In the genomic region with DNA sequence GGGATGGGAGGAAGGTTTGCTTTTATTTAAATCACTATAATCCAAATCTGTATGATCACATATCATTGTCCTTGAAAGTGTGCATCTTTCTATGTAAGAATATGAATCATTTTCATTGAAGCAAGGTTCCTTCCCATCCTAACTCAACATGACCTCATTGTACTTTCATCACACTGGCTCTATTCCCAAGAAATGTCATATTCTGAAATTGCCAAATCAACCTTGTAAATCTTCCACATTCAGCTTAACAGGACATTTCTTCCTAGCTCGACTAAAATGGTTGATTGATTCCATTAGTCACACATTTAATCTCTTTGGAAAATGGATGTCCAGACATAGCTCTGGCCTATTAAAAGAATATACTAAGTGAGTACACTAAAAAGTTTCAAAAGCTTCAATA, we compare ENCODE assay signal across 28 mouse cellular contexts.
A peak's percentile ranks its signal among the peaks of the same experiment; 100 is the strongest.
DNase-seq lines count a peak whose midpoint lies in the region; ATAC-seq and TF ChIP-seq lines count a peak whose summit lies in the region.
"Had no signal": no experiment of that assay in that cellular context is flagged by ENCODE, and none has a peak within 500 bp of the region (broad histone marks: within the 10 kb centered on the region; RNA-seq: fewer than 3 reads in every experiment).

No protein-coding gene starts in this region.

- H3K36me3 ChIP-seq in midbrain, postnatal 0 days (ENCODE audit: insufficient read depth, low read length), result no peaks in the 10 kb centered on the region
- H3K36me3 ChIP-seq in midbrain, embryonic 11.5 days (ENCODE audit: control insufficient read depth, insufficient read depth, low read length), result no peaks in the 10 kb centered on the region
- H3K36me3 ChIP-seq: embryonic facial prominence, embryonic 13.5 days; embryonic facial prominence, embryonic 15.5 days; forebrain, embryonic 10.5 days; forebrain, embryonic 12.5 days; G1E had no signal

- no peaks in the 10 kb centered on the region for H3K27me3 ChIP-seq in midbrain, postnatal 0 days (ENCODE audit: insufficient read depth, low read length)
- no peaks in the 10 kb centered on the region for H3K27me3 ChIP-seq in midbrain, embryonic 11.5 days (ENCODE audit: control insufficient read depth, insufficient read depth, low read length)
- H3K27me3 ChIP-seq: CH12.LX; embryonic facial prominence, embryonic 13.5 days; embryonic facial prominence, embryonic 15.5 days; forebrain, embryonic 12.5 days had no signal

- H3K4me1 ChIP-seq in midbrain, postnatal 0 days (ENCODE audit: insufficient read depth, low read length), result no peaks in the 10 kb centered on the region
- no peaks in the 10 kb centered on the region for H3K4me1 ChIP-seq in midbrain, embryonic 11.5 days (ENCODE audit: control insufficient read depth, insufficient read depth, low read length)
- H3K4me1 ChIP-seq: embryonic facial prominence, embryonic 13.5 days; embryonic facial prominence, embryonic 15.5 days; forebrain, embryonic 10.5 days; forebrain, embryonic 12.5 days had no signal

- no peak overlapping the region for H3K4me3 ChIP-seq in midbrain, postnatal 0 days (ENCODE audit: low read depth, low read length)
- H3K4me3 ChIP-seq in midbrain, embryonic 11.5 days (ENCODE audit: low read depth, low read length), result no peak overlapping the region
- H3K4me3 ChIP-seq: embryonic facial prominence, embryonic 13.5 days; embryonic facial prominence, embryonic 15.5 days; erythroblast, embryonic 14.5 days; forebrain, embryonic 10.5 days; forebrain, embryonic 12.5 days had no signal

- TF ChIP-seq POLR2A in brain, embryonic 14.5 days (IDR thresholded peaks at IDR 0.05; ENCODE audit: borderline replicate concordance, extremely low read depth, insufficient read depth, insufficient read length, poor library complexity, severe bottlenecking), result no peak

- no peaks in the 10 kb centered on the region for H3K9me3 ChIP-seq in midbrain, postnatal 0 days (ENCODE audit: low read length)
- H3K9me3 ChIP-seq in midbrain, embryonic 11.5 days (ENCODE audit: control insufficient read depth, low read length), result no peaks in the 10 kb centered on the region
- H3K9me3 ChIP-seq: embryonic facial prominence, embryonic 13.5 days; embryonic facial prominence, embryonic 15.5 days; forebrain, embryonic 10.5 days; forebrain, embryonic 12.5 days; G1E had no signal

- no peak for ATAC-seq in midbrain, postnatal 0 days (ENCODE audit: low FRiP score)
- no peak for ATAC-seq in midbrain, embryonic 11.5 days (ENCODE audit: low FRiP score)
- ATAC-seq: CD4-positive, CD25-positive, alpha-beta regulatory T cell, adult 4 months; forebrain, embryonic 14.5 days; forebrain, embryonic 16.5 days had no signal

- H3K27ac ChIP-seq in midbrain, postnatal 0 days (ENCODE audit: low read depth, low read length), result no peak overlapping the region
- no peak overlapping the region for H3K27ac ChIP-seq in midbrain, embryonic 11.5 days (ENCODE audit: low read depth, low read length)
- H3K27ac ChIP-seq: embryonic facial prominence, embryonic 13.5 days; embryonic facial prominence, embryonic 15.5 days; forebrain, embryonic 10.5 days; forebrain, embryonic 12.5 days had no signal

- no peak for TF ChIP-seq CTCF in midbrain, postnatal 0 days (IDR thresholded peaks at IDR 0.05)
- no peak for TF ChIP-seq CTCF in brain, embryonic 14.5 days (IDR thresholded peaks at IDR 0.05; ENCODE audit: borderline replicate concordance, extremely low read depth, insufficient read depth, insufficient read length)

- 25% methylated on average over 1 of the region's 1 CpGs for WGBS in midbrain, postnatal 0 days
- 46% methylated on average over 1 of the region's 1 CpGs for WGBS in midbrain, embryonic 11.5 days

- H3K4me2 ChIP-seq in midbrain, postnatal 0 days (ENCODE audit: low read depth, low read length, poor library complexity, severe bottlenecking), result no peak overlapping the region
- no peak overlapping the region for H3K4me2 ChIP-seq in midbrain, embryonic 11.5 days
- H3K4me2 ChIP-seq: embryonic facial prominence, embryonic 13.5 days; embryonic facial prominence, embryonic 15.5 days; forebrain, embryonic 12.5 days had no signal

- no peak overlapping the region for H3K9ac ChIP-seq in midbrain, postnatal 0 days (replicated peaks; ENCODE audit: low read length, poor library complexity, severe bottlenecking)
- no peak overlapping the region for H3K9ac ChIP-seq in midbrain, embryonic 11.5 days (ENCODE audit: low read length)
- H3K9ac ChIP-seq: embryonic facial prominence, embryonic 13.5 days; embryonic facial prominence, embryonic 15.5 days; forebrain, embryonic 12.5 days had no signal

- DNase-seq in midbrain, postnatal 0 days (ENCODE audit: low spot score), result peak; percentile 50
- DNase-seq in midbrain, embryonic 11.5 days (ENCODE audit: low spot score, missing footprints), result no peak
- DNase-seq in 3T3-L1 (ENCODE audit: low read depth, low spot score), result peak; percentile 52
- peak; percentile 40 for DNase-seq in Muller cell, postnatal 12 days (ENCODE audit: inconsistent ontology term)
- DNase-seq in brain, embryonic 14.5 days (ENCODE audit: low read depth), result peak; percentile 13
- DNase-seq in kidney, adult 11 months, result no peak
- no peak for DNase-seq in gastrocnemius, adult 18-20 months (ENCODE audit: low spot score)
- DNase-seq: adrenal gland, adult 8-10 months; adrenal gland, postnatal 14 days; adrenal gland, postnatal 36 days; B cell, adult 2 months; cerebellum, adult 11 months; cerebellum, adult 18-20 months; cerebellum, adult 8-10 months; cerebellum, adult 9-11 months; cerebellum, postnatal 14 days; cerebellum, postnatal 36 days; embryo, embryonic 11 days had no signal

Comparison
In these comparisons a context has a peak if more than half of its experiments do, and no peak if none do; other contexts are left out.
1. DNase-seq: peak in midbrain, postnatal 0 days (single experiment), 3T3-L1 (single experiment), Muller cell, postnatal 12 days (single experiment) and brain, embryonic 14.5 days (single experiment); none in midbrain, embryonic 11.5 days (single experiment), kidney, adult 11 months (single experiment) and gastrocnemius, adult 18-20 months (single experiment).